Mouse (Mus musculus) Patski (cell line): ENCODE results near the gene Fam8a1. TPM values are rescaled to one million over a fixed set of nuclear protein-coding genes. Genes with fewer than 3 reads are reported as not detected.

ENCODE experiments used
- ATAC-seq: fragments of 100-300 bp; one replicate; pipeline ENCODE4 v1.8.0; 2021
- CTCF ChIA-PET: fragments of 350-600 bp; sonication (Branson Sonifier 250); formaldehyde crosslinking; loops from one replicate; lab custom pipeline; 2022; ENCODE audit warnings: inconsistent platforms; lab: Charles Lee
- POLR2A ChIA-PET: fragments of 350-600 bp; sonication (Branson Sonifier 250); formaldehyde crosslinking; loops from one replicate; lab custom pipeline; 2022; ENCODE audit warnings: antibody characterized with exemption, inconsistent platforms; lab: Charles Lee
- DNase-seq: peaks from one replicate; pipeline ENCODE4 v3.0.0-alpha.2; 2011; ENCODE audit warnings: low read depth, low spot score
- H3K27me3 ChIP-seq: fragments of 371-371 bp; one replicate; pipeline ENCODE4 v1.5.1; 2021
- CTCF ChIP-seq: fragments of 100-300 bp; IDR thresholded peaks from one replicate; pipeline ENCODE4 v1.5.1; 2021
- in situ Hi-C: fragments of 300-500 bp; cut with MboI; formaldehyde crosslinking; loops from 3 replicates; pipeline ENCODE4 v1.11.1; 2018; ENCODE audit warnings: low pct_unique_long_range_greater_than_20kb, mixed read lengths
- polyA plus RNA-seq: library from polyadenylated mRNA; unstranded; gene quantifications from one replicate; pipeline ENCODE4 v1.2.3, GENCODE M21; 2021

Fam8a1 gene
- polyA plus RNA-seq, 1 experiment from 2014 or later: 52.0 TPM

DNA sequence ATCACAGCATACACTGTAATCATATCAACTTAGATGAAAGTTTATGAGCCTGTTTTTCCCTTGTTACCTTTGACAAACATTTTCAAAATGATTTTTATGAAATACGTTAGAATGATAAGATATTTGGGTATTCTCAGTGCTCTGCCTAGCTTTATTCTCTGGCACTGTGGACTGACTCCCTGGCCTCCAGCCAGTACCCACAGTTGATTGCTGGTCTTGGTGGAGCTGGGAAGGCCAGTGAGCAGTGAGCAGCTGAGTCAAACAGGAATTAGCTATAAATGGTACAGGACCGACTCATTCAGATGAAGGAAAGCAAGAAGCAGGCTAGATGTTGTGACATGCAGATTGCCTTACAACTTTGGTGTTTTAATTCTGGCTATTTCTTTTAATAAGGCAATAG, 5.3 kb downstream of the Fam8a1 start:
- DNase-seq (no peak), ATAC-seq (no peak)
- CTCF ChIA-PET: interaction anchor here (0.8 to 1.4 kb wide), 3 partner anchors 8 to 51 kb away, joined by 3 to 4 read pairs (median 3); no protein-coding TSS in a partner anchor
- POLR2A ChIA-PET: no interaction called here
- in situ Hi-C loops: loop anchor here (10.0 kb wide), 1 partner anchor 120 kb away; no protein-coding TSS in a partner anchor
- no peaks in the 10 kb centered on the region for H3K27me3 ChIP-seq
- TF ChIP-seq CTCF: no peak

DNA sequence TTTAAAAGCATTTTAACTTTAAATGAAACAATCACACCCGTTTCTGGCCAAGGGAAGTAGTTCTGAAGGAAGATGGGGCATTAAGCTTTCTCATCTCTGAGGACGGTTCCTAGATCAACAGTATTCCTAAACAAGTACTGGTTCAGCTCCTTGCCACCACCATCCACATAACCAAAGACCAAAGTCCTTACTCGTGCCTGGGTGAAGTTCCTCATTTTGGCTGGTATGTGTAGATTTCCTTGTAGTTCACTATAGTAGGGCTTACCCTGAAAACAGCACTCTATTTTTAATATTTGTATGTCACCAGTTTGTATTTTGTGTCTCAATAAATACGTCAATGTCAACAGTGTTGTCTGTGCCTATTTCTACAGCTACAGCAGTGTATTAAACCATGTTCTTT, 8.4 kb downstream of the Fam8a1 start:
- TF ChIP-seq CTCF: no peak
- no peak for ATAC-seq
- in situ Hi-C loops: loop anchor here (10.0 kb wide), 1 partner anchor 117 kb away; no protein-coding TSS in a partner anchor
- CTCF ChIA-PET: no interaction called here
- POLR2A ChIA-PET: interaction anchor here (1.2 kb wide), 1 partner anchor 49 kb away, joined by 4 read pairs; no protein-coding TSS in a partner anchor
- DNase-seq: no peak
- no peaks in the 10 kb centered on the region for H3K27me3 ChIP-seq

DNA sequence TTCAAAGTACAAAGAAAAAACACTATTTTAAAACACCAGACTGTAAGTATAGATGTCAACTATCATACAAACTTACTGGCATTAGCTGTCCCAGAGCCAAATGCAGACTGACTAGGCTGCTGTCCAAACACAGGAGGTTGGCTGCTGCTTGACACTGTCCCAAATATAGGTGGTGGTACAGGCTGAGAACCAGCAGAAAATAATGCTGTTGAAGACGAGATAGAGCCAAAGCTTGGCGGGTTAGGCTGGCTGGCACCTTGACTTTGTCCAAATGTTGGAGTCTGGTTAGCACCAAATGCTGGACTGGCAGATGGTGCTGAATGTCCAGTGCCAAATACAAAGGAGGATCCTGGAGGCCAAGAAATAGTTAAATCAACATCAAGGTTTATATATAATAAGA, 13.6 kb downstream of the Fam8a1 start:
- no peak for ATAC-seq
- TF ChIP-seq CTCF: no peak
- CTCF ChIA-PET: interaction anchor here (1.2 to 1.5 kb wide), 2 partner anchors 10 to 16 kb away, joined by 3 to 4 read pairs; no protein-coding TSS in a partner anchor
- in situ Hi-C loops: no loop called here
- no peaks in the 10 kb centered on the region for H3K27me3 ChIP-seq
- DNase-seq: no peak
- POLR2A ChIA-PET: interaction anchor here (1.2 kb wide), 1 partner anchor 13 kb away, joined by 3 read pairs; no protein-coding TSS in a partner anchor

DNA sequence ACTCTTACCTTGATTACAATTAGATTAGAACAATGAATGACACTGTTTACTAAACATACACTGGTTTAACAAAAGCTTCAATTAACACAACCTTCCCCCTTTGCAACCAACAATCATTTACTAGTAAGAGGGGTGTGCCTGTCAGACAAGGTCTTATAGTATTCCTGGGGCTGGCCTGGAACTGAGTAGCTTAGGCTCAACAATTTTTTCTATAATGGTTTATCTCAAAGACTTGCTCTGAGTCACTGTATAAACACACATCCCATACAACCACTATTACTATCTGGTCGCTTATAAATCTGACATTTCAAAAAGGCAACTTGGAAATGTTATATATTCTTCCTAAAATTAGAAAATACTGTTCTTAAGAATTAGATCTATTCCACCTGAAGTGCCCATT, 14.0 kb downstream of the Fam8a1 start:
- DNase-seq (no peak), ATAC-seq (no peak)
- TF ChIP-seq CTCF: no peak
- POLR2A ChIA-PET: interaction anchor here (1.2 kb wide), 1 partner anchor 13 kb away, joined by 3 read pairs; no protein-coding TSS in a partner anchor
- in situ Hi-C loops: no loop called here
- CTCF ChIA-PET: interaction anchor here (1.2 to 2.2 kb wide), 3 partner anchors 9 to 16 kb away, joined by 3 to 10 read pairs (median 4); no protein-coding TSS in a partner anchor
- H3K27me3 ChIP-seq: no peaks in the 10 kb centered on the region

DNA sequence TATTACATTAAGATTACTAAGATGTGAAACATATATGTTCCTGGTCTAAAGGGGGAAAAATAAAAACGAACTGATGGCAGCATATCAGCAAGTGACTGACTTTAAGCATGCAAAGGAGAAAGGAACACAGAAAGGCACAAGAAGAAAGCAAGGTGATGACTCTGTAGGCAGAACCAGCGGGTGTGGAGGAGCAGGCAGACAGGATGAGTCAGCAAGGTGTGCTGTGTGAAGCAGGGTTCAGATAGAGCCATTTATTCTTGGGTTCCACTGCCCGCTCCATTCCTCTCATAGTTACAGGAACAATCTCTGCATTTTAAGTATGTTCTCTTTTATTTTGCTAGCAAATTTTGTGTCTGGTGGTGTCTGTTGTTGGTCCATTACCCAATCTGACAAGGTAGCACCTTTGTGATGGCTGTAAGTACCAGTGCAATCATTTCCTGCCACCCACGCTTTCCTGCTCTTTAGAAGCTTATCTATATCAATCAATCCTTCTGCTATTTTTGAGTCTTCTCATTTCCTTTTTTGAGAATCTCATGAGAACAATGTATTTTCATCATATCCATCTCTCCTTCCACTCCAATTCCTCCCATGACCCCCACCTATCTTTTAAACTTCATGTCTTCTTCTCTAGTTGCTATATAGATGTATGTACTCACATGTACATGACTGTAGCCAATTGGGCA, 21.4 kb downstream of the Fam8a1 start:
- CTCF ChIA-PET: interaction anchor here (1.5 kb wide), 1 partner anchor 12 kb away, joined by 3 read pairs; no protein-coding TSS in a partner anchor
- no peaks in the 10 kb centered on the region for H3K27me3 ChIP-seq
- in situ Hi-C loops: no loop called here
- TF ChIP-seq CTCF: no peak
- no peak for DNase-seq
- no peak for ATAC-seq
- POLR2A ChIA-PET: no interaction called here

DNA sequence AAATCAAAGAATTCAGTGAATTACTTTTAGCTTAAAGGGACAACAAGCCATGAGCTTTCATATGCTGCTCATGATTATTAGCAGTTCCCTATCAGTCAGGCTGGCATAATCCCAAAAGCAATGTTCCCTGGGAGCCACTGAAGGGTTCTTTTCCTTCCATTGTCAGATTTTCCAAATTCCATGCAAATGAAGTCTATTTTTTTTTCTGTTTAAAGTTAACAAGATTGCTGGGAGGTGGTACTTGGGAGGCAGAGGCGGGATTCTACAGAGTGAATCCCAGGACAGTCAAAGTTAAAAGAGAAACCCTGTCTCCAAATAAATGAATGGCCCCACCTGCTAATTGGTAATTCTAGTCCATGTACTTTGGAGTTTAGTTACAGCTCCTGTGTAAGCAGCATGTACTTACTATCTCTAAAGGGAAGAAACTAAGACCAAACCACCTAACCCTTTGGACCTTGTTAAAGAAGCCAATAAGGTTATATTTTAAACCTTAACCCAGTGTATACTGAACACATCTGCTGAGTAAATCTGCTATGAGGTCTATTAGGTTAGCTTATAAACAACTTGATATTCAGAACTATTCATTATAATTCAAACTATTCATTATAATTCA, 26.1 kb downstream of the Fam8a1 start:
- no peaks in the 10 kb centered on the region for H3K27me3 ChIP-seq
- DNase-seq: no peak
- TF ChIP-seq CTCF: no peak
- ATAC-seq: no peak
- ChIA-PET CTCF (interaction anchor here (1.8 kb wide), 1 partner anchor 11 kb away, joined by 10 read pairs; no protein-coding TSS in a partner anchor), POLR2A (interaction anchor here (1.2 kb wide), 1 partner anchor 16 kb away, joined by 3 read pairs; no protein-coding TSS in a partner anchor)
- in situ Hi-C loops: no loop called here

DNA sequence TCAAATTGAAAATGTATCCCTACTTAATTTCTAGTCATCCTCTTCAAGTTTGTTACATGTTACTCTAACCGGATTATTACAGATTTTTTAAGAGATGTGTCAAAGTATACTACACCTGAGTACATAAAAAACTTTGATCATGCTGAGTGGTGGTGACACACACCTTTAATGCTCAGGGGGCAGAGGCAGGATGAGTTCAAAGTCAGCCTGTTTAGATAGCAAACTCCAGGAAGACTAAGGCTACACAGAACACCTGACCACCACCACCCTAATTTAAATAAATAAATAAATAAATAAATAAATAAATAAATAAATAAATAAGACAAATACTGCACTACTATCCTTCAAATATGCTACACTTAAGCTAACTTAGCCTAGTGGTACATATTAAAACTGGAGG, 26.6 kb downstream of the Fam8a1 start:
- ChIA-PET POLR2A (interaction anchor here (1.2 kb wide), 1 partner anchor 17 kb away, joined by 3 read pairs; no protein-coding TSS in a partner anchor), CTCF (no interaction called here)
- ATAC-seq (no peak), DNase-seq (no peak)
- TF ChIP-seq CTCF: no peak
- H3K27me3 ChIP-seq: no peaks in the 10 kb centered on the region
- in situ Hi-C loops: no loop called here

DNA sequence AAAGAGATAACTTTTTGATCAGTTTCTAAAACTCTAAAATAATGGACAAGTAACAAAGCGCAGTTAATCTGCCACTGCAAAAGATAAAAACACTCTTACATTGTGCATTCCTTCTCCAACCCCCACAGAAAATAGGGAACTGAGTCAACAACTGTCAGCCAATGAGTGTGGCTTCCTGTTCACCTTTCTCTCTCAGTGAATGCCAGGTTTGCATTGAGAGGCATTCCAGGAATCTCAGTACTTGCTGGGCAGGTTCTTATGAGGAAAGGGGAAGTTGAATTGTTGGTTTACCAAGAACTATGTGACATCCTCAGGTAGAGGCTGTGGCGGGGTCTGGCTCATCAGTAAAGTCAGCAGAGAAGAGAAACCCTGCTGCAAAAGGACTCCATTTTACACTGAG, 27.5 kb downstream of the Fam8a1 start:
- POLR2A ChIA-PET: no interaction called here
- no peak for ATAC-seq

DNA sequence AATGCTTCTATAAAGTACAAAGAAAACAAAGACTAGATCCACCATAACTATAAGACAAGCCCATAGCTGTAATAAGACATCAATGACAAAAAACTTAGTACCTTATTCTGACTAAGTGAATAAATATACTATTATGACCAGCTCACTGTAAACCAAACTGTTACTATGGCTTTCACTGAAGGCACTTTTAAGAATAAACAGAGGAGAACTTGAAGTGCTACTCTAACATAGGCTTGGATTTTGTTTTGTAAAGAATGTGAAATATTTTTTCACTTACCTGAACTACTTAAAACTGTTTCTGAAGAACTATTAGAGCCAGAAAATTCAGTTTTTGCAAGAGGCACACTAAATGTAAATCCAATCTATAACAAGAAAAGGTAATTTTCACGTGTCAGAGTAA, 30.1 kb downstream of the Fam8a1 start:
- DNase-seq: no peak
- H3K27me3 ChIP-seq: no peaks in the 10 kb centered on the region
- no peak for ATAC-seq
- ChIA-PET POLR2A (no interaction called here), CTCF (interaction anchor here (1.0 to 1.3 kb wide), 2 partner anchors 11 to 16 kb away, joined by 3 read pairs; no protein-coding TSS in a partner anchor)
- no peak for TF ChIP-seq CTCF
- in situ Hi-C loops: no loop called here

More for the DNA sequence above, 27.5 kb downstream of the Fam8a1 start:
- H3K27me3 ChIP-seq: no peaks in the 10 kb centered on the region
- DNase-seq: no peak
- CTCF ChIA-PET: no interaction called here
- no peak for TF ChIP-seq CTCF
- in situ Hi-C loops: no loop called here

DNA sequence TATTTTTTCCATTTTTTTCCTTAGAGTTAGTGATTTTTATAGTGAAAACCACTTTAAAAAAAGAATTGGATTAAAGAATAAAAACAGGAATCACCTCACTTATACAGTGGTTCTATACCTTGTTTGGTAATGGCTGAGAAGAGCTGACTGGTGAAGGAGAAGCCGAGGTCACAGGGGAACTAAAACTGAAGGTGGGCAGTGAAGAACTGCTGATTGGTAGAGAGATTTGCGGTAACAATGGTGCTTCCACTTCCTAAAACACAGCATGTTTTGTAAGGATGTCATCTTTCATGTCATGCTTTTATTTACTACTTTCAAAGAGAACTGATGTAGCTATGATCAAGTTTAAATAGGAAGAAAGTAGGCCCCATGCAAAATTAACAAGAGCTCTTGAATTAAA, 32.2 kb downstream of the Fam8a1 start:
- TF ChIP-seq CTCF: no peak
- no peak for ATAC-seq
- DNase-seq: no peak
- no peaks in the 10 kb centered on the region for H3K27me3 ChIP-seq
- POLR2A ChIA-PET: interaction anchor here (0.6 kb wide), 1 partner anchor 389 kb away, joined by 3 read pairs; no protein-coding TSS in a partner anchor
- in situ Hi-C loops: no loop called here
- CTCF ChIA-PET: no interaction called here
